Mouse (Mus musculus): Measurements from ENCODE around the gene Endod1. TPM values are rescaled to one million over a fixed set of nuclear protein-coding genes. Genes with fewer than 3 reads are reported as not detected.

The Endod1 gene
- polyA plus RNA-seq, 1 experiment = 7.0 TPM

DNA sequence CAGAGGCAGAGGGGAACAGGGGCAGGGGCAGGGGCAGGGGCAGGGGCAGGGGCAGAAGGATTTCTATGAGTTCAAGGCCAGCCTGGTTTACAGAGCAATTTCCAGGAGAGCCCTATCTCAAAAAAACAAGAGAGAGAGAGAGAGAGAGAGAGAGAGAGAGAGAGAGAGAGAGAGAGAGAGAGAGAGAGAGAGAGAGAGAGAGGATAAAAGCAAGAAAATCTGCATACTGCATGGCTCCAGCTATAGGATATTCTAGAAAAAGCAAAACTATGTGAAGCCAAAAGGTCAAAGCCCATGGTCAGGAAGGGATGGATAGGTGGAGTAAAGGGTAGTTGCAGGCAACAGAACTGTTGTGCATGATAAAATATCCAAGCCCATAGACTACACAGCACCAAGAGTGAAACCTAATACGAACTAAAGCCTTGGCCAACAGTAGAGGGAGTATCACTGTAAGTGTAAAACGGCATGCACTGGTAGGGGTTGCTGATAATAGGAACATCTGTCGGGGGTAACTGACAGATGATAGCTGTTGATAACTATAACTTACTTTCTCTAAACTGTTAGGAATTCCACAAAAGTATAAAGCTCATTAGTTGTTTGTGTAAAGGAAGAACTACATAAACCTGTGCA, 15.6 kb upstream of the Endod1 start:
- no peaks in the 10 kb centered on the region for H3K27me3 ChIP-seq (ENCODE audit: control insufficient read depth, insufficient read depth, insufficient read length)

DNA sequence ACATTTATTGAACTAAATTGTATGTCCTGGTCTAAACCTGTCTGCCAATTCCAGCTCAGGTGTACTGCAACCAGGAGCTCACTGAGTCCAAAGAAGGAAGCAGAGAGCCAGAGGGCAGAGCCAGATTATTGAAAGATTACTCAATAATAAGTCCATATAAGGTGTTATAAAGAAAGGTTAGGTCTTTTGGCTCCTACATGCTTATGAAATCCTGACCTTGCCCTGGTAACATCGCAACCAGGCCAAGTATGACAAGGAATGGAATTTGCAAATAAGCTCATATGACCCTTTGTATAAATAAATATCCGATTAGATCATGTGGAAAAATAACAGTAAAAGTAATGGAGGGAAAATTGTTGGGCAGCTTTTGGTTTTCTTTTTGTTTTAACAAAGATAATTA, 14.8 kb upstream of the Endod1 start:
- Histone ChIP-seq H3K79me2 (ENCODE audit: control insufficient read depth, insufficient read depth) (no peaks in the 10 kb centered on the region), H3K4me2 (ENCODE audit: low read depth) (no peak overlapping the region), H3ac (ENCODE audit: control insufficient read depth, insufficient read length) (no peak overlapping the region), H3K4me3 (no peak overlapping the region), H3K27me3 (ENCODE audit: control insufficient read depth, insufficient read depth, insufficient read length) (no peaks in the 10 kb centered on the region), H3K36me3 (ENCODE audit: control insufficient read depth, insufficient read depth) (no peaks in the 10 kb centered on the region)
- TF ChIP-seq SRF (IDR thresholded peaks at IDR 0.05; ENCODE audit: control insufficient read depth, insufficient read length, low read depth) (no peak), CEBPB (IDR thresholded peaks at IDR 0.05; ENCODE audit: insufficient read depth, poor library complexity, severe bottlenecking) (no peak), TCF3 (IDR thresholded peaks at IDR 0.05; ENCODE audit: insufficient read length, low read depth) (no peak), POLR2A (IDR thresholded peaks at IDR 0.05; ENCODE audit: insufficient read length, low read depth) (no peak), MAX (IDR thresholded peaks at IDR 0.05; ENCODE audit: low read depth) (no peak), E2F4 (IDR thresholded peaks at IDR 0.05; ENCODE audit: insufficient read depth) (no peak), TCF12 (IDR thresholded peaks at IDR 0.05; ENCODE audit: insufficient read depth, poor library complexity, severe bottlenecking) (no peak), MYOD1 (IDR thresholded peaks at IDR 0.05; ENCODE audit: control insufficient read depth in 1 of 3, insufficient read length in 2 of 3, low read depth in 2 of 3) (no peak), USF1 (IDR thresholded peaks at IDR 0.05; ENCODE audit: low read depth) (no peak), REST (IDR thresholded peaks at IDR 0.05; ENCODE audit: insufficient read depth, insufficient read length) (no peak), POLR2AphosphoS2 (IDR thresholded peaks at IDR 0.05; ENCODE audit: insufficient read length, low read depth) (no peak)

More for the DNA sequence above, 15.6 kb upstream of the Endod1 start:
- Histone ChIP-seq H3K4me2 (ENCODE audit: low read depth) (no peak overlapping the region), H3K36me3 (ENCODE audit: control insufficient read depth, insufficient read depth) (no peaks in the 10 kb centered on the region), H3K4me3 (no peak overlapping the region), H3K79me2 (ENCODE audit: control insufficient read depth, insufficient read depth) (no peaks in the 10 kb centered on the region), H3ac (ENCODE audit: control insufficient read depth, insufficient read length) (no peak overlapping the region)
- no peak for TF ChIP-seq REST (IDR thresholded peaks at IDR 0.05; ENCODE audit: insufficient read depth, insufficient read length)
- TF ChIP-seq TCF12 (IDR thresholded peaks at IDR 0.05; ENCODE audit: insufficient read depth, poor library complexity, severe bottlenecking) = no peak
- no peak for TF ChIP-seq POLR2A (IDR thresholded peaks at IDR 0.05; ENCODE audit: insufficient read length, low read depth)
- no peak for TF ChIP-seq MYOD1 (IDR thresholded peaks at IDR 0.05; ENCODE audit: control insufficient read depth in 1 of 3, insufficient read length in 2 of 3, low read depth in 2 of 3)
- TF ChIP-seq MAX (IDR thresholded peaks at IDR 0.05; ENCODE audit: low read depth) = no peak
- no peak for TF ChIP-seq SRF (IDR thresholded peaks at IDR 0.05; ENCODE audit: control insufficient read depth, insufficient read length, low read depth)
- TF ChIP-seq E2F4 (IDR thresholded peaks at IDR 0.05; ENCODE audit: insufficient read depth) = no peak
- TF ChIP-seq USF1 (IDR thresholded peaks at IDR 0.05; ENCODE audit: low read depth) = no peak
- no peak for TF ChIP-seq CEBPB (IDR thresholded peaks at IDR 0.05; ENCODE audit: insufficient read depth, poor library complexity, severe bottlenecking)
- TF ChIP-seq TCF3 (IDR thresholded peaks at IDR 0.05; ENCODE audit: insufficient read length, low read depth) = no peak
- no peak for TF ChIP-seq POLR2AphosphoS2 (IDR thresholded peaks at IDR 0.05; ENCODE audit: insufficient read length, low read depth)
- no peak for TF ChIP-seq MYOG (IDR thresholded peaks at IDR 0.05; ENCODE audit: control insufficient read depth in 1 of 3, insufficient read depth in 1 of 3, insufficient read length in 2 of 3, low read depth in 2 of 3)

DNA sequence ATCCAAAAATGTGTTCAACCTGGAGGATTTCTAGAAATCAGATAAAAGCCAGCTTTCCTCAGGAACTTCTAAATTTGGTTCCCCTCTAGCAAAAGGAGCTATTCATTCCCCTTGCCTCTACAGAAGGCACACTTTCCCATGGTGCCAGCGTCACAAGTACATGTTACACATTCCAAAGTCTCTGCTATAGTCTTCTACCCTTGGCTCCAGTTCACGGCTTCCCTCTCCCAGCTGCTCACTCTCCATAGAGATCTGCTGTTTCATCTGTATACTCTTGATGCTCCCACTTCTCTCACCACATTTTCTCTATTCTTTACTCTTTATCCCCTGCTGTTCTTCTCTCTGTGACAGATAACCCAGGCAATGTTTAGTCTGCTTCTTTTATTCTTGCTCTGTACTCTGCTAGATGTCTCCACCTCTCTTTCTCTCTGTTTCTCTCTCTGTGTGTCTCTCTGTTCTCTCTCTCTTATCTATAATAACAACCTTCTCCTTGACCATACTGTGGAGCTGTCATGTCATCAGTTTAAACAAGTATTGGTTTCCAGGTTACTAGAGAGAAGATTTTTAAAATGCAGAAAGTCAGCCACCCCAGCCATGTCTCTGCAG, 13.8 kb upstream of the Endod1 start:
- no peak overlapping the region for H3K4me2 ChIP-seq (ENCODE audit: low read depth)
- H3ac ChIP-seq (ENCODE audit: control insufficient read depth, insufficient read length) = no peak overlapping the region
- TF ChIP-seq POLR2AphosphoS2 (IDR thresholded peaks at IDR 0.05; ENCODE audit: insufficient read length, low read depth) (no peak), USF1 (IDR thresholded peaks at IDR 0.05; ENCODE audit: low read depth) (no peak), TCF3 (IDR thresholded peaks at IDR 0.05; ENCODE audit: insufficient read length, low read depth) (no peak), MYOG (IDR thresholded peaks at IDR 0.05; ENCODE audit: control insufficient read depth in 1 of 3, insufficient read depth in 1 of 3, insufficient read length in 2 of 3, low read depth in 2 of 3) (no peak), TCF12 (IDR thresholded peaks at IDR 0.05; ENCODE audit: insufficient read depth, poor library complexity, severe bottlenecking) (no peak), CEBPB (IDR thresholded peaks at IDR 0.05; ENCODE audit: insufficient read depth, poor library complexity, severe bottlenecking) (no peak), MYOD1 (IDR thresholded peaks at IDR 0.05; ENCODE audit: control insufficient read depth in 1 of 3, insufficient read length in 2 of 3, low read depth in 2 of 3) (no peak), POLR2A (IDR thresholded peaks at IDR 0.05; ENCODE audit: insufficient read length, low read depth) (no peak), MAX (IDR thresholded peaks at IDR 0.05; ENCODE audit: low read depth) (no peak)
- no peak overlapping the region for H3K4me3 ChIP-seq
- H3K36me3 ChIP-seq (ENCODE audit: control insufficient read depth, insufficient read depth) = no peaks in the 10 kb centered on the region
- H3K27me3 ChIP-seq (ENCODE audit: control insufficient read depth, insufficient read depth, insufficient read length) = no peaks in the 10 kb centered on the region
- no peaks in the 10 kb centered on the region for H3K79me2 ChIP-seq (ENCODE audit: control insufficient read depth, insufficient read depth)

DNA sequence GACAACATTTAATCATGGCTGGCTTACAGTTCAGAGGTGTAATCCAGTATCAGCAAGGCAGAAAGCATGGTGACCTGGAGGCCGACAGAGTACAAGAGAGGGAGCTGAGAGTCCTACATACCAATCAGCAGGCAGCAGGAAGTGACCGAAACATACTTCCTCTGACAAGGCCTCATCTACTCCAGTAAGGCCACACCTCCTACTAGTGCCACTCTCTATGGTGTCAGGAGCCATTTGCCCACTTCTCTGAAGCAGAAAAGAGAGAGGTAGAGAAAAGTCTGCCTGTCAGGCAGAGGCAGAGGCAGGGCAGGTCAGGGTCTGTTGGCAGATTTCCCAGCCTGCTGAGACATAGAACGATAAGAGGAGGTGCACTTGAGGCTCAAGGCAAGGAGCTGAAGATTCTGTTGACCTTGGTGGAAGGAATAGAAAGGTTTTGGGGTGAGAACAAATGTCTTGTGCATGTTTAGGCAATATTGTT, 10.6 kb upstream of the Endod1 start:
- H3K79me2 ChIP-seq (ENCODE audit: control insufficient read depth, insufficient read depth) = no peaks in the 10 kb centered on the region
- no peak overlapping the region for H3ac ChIP-seq (ENCODE audit: control insufficient read depth, insufficient read length)
- H3K27me3 ChIP-seq (ENCODE audit: control insufficient read depth, insufficient read depth, insufficient read length) = no peaks in the 10 kb centered on the region
- TF ChIP-seq MYOD1 (IDR thresholded peaks at IDR 0.05; ENCODE audit: control insufficient read depth in 1 of 3, insufficient read length in 2 of 3, low read depth in 2 of 3) (no peak), MAX (IDR thresholded peaks at IDR 0.05; ENCODE audit: low read depth) (no peak), E2F4 (IDR thresholded peaks at IDR 0.05; ENCODE audit: insufficient read depth) (no peak), TCF12 (IDR thresholded peaks at IDR 0.05; ENCODE audit: insufficient read depth, poor library complexity, severe bottlenecking) (no peak), POLR2AphosphoS2 (IDR thresholded peaks at IDR 0.05; ENCODE audit: insufficient read length, low read depth) (no peak), USF1 (IDR thresholded peaks at IDR 0.05; ENCODE audit: low read depth) (no peak)
- no peak overlapping the region for H3K4me2 ChIP-seq (ENCODE audit: low read depth)
- H3K4me3 ChIP-seq = no peak overlapping the region
- no peaks in the 10 kb centered on the region for H3K36me3 ChIP-seq (ENCODE audit: control insufficient read depth, insufficient read depth)
